Mouse (Mus musculus) neural tube, embryonic 11.5 days (tissue): ENCODE measurements around the gene Rps6ka6. TPM values are rescaled to one million over a fixed set of nuclear protein-coding genes. Genes with fewer than 3 reads are reported as not detected.

ENCODE experiments used
- ATAC-seq: fragments of 200-750 bp; cut with Nextera tagmentation; 2 replicates; pipeline ENCODE4 v1.8.0; 2017; ENCODE audit warnings: moderate number of reproducible peaks, mild to moderate bottlenecking, moderate TSS enrichment, moderate library complexity; ENCODE audit not compliant: insufficient read depth, low FRiP score, low TSS enrichment
- DNase-seq: peaks from one replicate; pipeline ENCODE4 v3.0.0-alpha.2; 2015; ENCODE audit warnings: low spot score
- H3K27ac ChIP-seq: fragments of 300-500 bp; sonication (generic); 2 replicates; pipeline ENCODE4 v1.5.1; 2014; ENCODE audit warnings: low read depth, mild to moderate bottlenecking, low read length
- H3K27me3 ChIP-seq: fragments of 300-500 bp; sonication (generic); 2 replicates; pipeline ENCODE4 v1.6.1; 2014; ENCODE audit warnings: mild to moderate bottlenecking, low read length, mixed read lengths; ENCODE audit not compliant: control insufficient read depth, insufficient read depth
- H3K36me3 ChIP-seq: fragments of 300-500 bp; sonication (generic); 2 replicates; pipeline ENCODE4 v1.6.1; 2014; ENCODE audit warnings: mild to moderate bottlenecking, low read length, moderate library complexity, mixed read lengths; ENCODE audit not compliant: control insufficient read depth, insufficient read depth
- H3K4me1 ChIP-seq: fragments of 300-500 bp; sonication (generic); 2 replicates; pipeline ENCODE4 v1.6.1; 2014; ENCODE audit warnings: low read length, mixed read lengths; ENCODE audit not compliant: control insufficient read depth, insufficient read depth
- H3K4me2 ChIP-seq: fragments of 300-500 bp; sonication (generic); 2 replicates; pipeline ENCODE4 v1.6.1; 2014; ENCODE audit warnings: low read depth, mild to moderate bottlenecking, moderate library complexity
- H3K4me3 ChIP-seq: fragments of 300-500 bp; sonication (generic); 2 replicates; pipeline ENCODE4 v1.5.1; 2014; ENCODE audit warnings: low read depth, low read length
- H3K9ac ChIP-seq: fragments of 300-500 bp; sonication (generic); 2 replicates; pipeline ENCODE4 v1.6.1; 2014; ENCODE audit warnings: mild to moderate bottlenecking, low read length
- H3K9me3 ChIP-seq: fragments of 300-500 bp; sonication (generic); 2 replicates; pipeline ENCODE4 v1.6.1; 2016; ENCODE audit warnings: low read length; ENCODE audit not compliant: control insufficient read depth
- WGBS: fragments of 180-500 bp; shearing (Covaris S2); extraction: QIAGEN DNeasy Blood & Tissue Kit; methylation state at CpG from one replicate; pipeline ENCODE4 v1.1.7; 2014; 5-methylcytosine and 5-hydroxymethylcytosine counted together
- polyA plus RNA-seq: library from polyadenylated mRNA; unstranded; fragments of >200 nt; fragmentation: Nextera tagmentation; extraction: Ambion mirVana; gene quantifications from 2 replicates; pipeline ENCODE4 v1.2.1, GENCODE M21; 2014

Gene Rps6ka6
- polyA plus RNA-seq, 1 experiment from 2014 or later, result 64.4 TPM

GRCm38 (mm10) chrX:111414775-111415174, 123.0 kb downstream of the Rps6ka6 start:
- WGBS, result 87% methylated on average over 4 of the region's 4 CpGs
- Histone ChIP-seq H3K27me3 (no peaks in the 10 kb centered on the region), H3K36me3 (no peaks in the 10 kb centered on the region), H3K4me2 (no peak overlapping the region), H3K27ac (no peak overlapping the region), H3K4me1 (no peaks in the 10 kb centered on the region), H3K9ac (no peak overlapping the region), H3K4me3 (no peak overlapping the region), H3K9me3 (no peaks in the 10 kb centered on the region)
- DNase-seq (no peak), ATAC-seq (no peak)

GRCm38 (mm10) chrX:111404816-111405215, 132.9 kb downstream of the Rps6ka6 start:
- Histone ChIP-seq H3K27ac (no peak overlapping the region), H3K36me3 (no peaks in the 10 kb centered on the region), H3K9ac (no peak overlapping the region), H3K9me3 (no peaks in the 10 kb centered on the region), H3K4me3 (no peak overlapping the region), H3K4me2 (no peak overlapping the region), H3K4me1 (no peaks in the 10 kb centered on the region), H3K27me3 (no peaks in the 10 kb centered on the region)
- 94% methylated on average over 2 of the region's 2 CpGs for WGBS
- DNase-seq (no peak), ATAC-seq (no peak)

- Histone ChIP-seq H3K27me3 (no peaks in the 10 kb centered on the region), H3K4me1 (no peaks in the 10 kb centered on the region), H3K4me2 (no peak overlapping the region), H3K4me3 (no peak overlapping the region), H3K27ac (no peak overlapping the region), H3K9ac (no peak overlapping the region), H3K36me3 (no peaks in the 10 kb centered on the region), H3K9me3 (no peaks in the 10 kb centered on the region)
- no peak for DNase-seq
- ATAC-seq, result no peak
- WGBS, result 75% methylated on average over 5 of the region's 5 CpGs
Measured at GRCm38 (mm10) chrX:111377020-111377419, 160.7 kb downstream of the Rps6ka6 start.

GRCm38 (mm10) chrX:111374177-111374576, 163.6 kb downstream of the Rps6ka6 start:
- no peak overlapping the region for H3K9ac ChIP-seq
- H3K27ac ChIP-seq, result no peak overlapping the region
- no peaks in the 10 kb centered on the region for H3K27me3 ChIP-seq
- no peak overlapping the region for H3K4me3 ChIP-seq
- H3K36me3 ChIP-seq, result no peaks in the 10 kb centered on the region
- H3K4me2 ChIP-seq, result no peak overlapping the region
- WGBS, result 43% methylated on average over 1 of the region's 1 CpGs
- H3K9me3 ChIP-seq, result no peaks in the 10 kb centered on the region
- ATAC-seq (no peak), DNase-seq (no peak)
- H3K4me1 ChIP-seq, result no peaks in the 10 kb centered on the region

Other genes starting within 250 kb of the Rps6ka6 start
- 2.6 and 2.7 TPM in 2 replicates for gene Hdx, start 159.1 kb upstream of the Rps6ka6 start, polyA plus RNA-seq